Mouse (Mus musculus) lung, postnatal 36 days (tissue): Measurements from ENCODE around the gene E330009J07Rik.

Source experiments
- DNase-seq: peaks from one replicate; pipeline ENCODE4 v3.0.0; 2022; ENCODE audit warnings: mixed read lengths

Gene E330009J07Rik

DNA sequence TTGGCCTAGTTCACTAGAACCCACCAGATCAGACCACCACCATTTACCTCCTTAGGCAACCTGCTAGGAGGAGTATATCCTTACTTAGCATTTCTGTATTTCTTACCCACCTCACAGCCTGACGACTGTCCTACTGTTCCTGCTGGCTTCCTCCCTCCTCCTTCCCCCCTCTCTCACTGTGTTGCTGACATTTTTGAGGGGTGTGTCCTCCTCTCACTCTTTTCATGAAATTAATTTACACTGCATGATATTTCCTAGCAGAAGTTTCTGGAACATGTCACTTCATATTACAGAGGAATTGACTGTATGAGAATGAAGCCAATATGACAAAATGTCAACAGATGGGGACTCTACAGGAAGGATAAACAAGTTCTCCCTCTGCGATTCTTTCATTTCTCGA lies 7.2 kb downstream of the E330009J07Rik start:
- no peak for DNase-seq

GRCm38 (mm10) chr6:40427441-40427840 lies 8.5 kb downstream of the E330009J07Rik start:
- DNase-seq = no peak

GRCm38 (mm10) chr6:40423774-40424173 lies 12.2 kb downstream of the E330009J07Rik start:
- peak; percentile 87 for DNase-seq

DNA sequence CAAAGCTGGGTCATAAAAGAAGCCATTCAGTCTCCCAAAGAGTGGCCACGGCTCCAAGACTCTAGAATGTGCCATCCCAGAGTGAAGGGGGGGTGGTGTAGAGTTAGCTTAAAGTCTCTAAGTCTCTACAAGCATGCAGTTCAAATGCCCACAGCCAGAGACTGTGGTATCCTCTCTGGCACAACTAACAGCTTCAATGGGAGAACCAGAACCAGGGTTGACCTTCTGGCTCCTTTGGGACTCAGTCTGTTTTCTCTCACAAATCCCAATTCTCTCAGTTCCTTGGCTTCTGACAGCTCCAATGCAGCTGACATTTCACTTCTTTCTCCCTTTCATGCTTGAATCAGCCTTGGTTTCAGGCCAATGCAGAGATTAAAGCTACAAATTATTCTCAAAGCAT lies 12.9 kb downstream of the E330009J07Rik start:
- DNase-seq = no peak

DNA sequence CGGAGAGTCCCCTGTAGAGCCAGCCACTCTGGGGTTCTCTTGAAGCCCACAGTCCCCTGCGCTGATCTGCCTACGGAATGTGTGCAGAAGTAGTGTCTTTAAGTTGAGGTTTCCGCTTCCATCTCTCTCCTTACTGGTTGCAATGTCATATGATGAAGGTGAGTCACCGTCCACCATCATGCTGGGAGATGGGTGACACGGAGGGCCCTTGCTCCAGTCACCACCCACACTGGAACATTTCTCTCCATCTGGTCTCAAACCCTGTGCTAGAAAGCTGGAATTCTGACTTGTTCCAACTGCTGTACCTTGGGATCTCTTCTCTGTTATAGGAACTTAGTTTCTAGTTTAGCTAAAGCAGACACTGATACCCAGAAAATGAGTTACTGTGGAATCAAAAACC lies 14.8 kb downstream of the E330009J07Rik start:
- DNase-seq = no peak

DNA sequence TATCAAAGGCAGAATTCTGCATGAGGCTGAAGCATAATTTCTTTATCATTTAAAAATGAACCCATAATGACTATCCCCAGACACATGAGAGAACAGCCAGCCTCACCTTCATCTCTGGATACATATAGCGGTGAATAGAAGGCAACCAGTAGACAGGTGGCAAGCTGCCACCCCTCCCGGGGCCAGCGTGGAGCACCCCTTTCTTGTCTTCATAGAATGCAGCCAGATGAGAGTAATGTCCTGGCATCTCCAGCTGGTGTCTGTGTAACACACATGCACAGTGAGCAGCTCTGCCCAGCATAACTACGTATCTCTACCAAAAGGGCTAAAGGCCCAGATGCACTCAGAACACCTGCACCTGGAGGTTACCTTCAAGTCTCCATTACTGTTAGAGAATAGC lies 17.5 kb downstream of the E330009J07Rik start:
- DNase-seq = no peak

DNA sequence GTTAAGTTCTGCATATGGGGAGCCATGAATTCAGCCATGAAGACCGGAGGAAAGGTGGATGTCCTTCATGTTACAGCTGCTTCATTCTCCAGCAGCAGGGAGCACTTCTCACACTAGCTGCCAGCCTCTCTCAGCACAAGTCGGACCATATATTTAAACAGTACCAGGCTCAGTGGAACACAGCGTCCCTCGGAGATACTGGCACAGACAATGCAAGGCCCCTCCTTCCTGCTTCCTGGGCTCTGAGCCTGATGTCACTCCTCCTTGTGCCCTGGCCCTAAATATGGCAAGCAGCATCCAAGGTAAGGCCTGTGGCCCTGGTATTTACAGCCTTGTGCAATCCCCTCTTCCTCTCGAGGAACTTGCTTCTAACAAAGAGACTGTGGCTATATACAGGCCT lies 20.1 kb downstream of the E330009J07Rik start:
- no peak for DNase-seq

DNA sequence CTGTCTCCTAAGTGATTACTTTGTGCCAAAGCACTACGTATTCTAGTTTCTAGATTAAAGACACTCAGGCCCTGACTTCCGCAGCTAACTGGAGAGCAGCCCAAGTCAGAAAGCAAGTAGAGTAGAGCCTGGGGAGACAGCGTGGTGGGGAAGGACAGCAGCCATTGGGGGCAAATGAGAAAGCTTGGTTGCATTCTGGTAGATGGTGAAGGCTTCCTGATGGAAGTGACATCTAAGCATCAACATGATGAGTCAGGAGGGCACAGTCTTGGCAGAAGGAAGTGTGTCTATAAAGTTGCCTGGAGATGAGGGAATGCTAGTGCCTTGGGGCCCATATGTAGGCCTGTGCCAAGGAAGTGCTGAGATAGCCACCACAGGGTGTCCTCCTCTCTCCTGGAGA lies 22.4 kb downstream of the E330009J07Rik start:
- DNase-seq = no peak

- DNase-seq = no peak
These were observed 22.9 kb downstream of the E330009J07Rik start for GRCm38 (mm10) chr6:40413046-40413445.

- no peak for DNase-seq
These were observed 24.9 kb downstream of the E330009J07Rik start for GRCm38 (mm10) chr6:40411085-40411484.

- DNase-seq = no peak
These were observed 32.2 kb downstream of the E330009J07Rik start for GRCm38 (mm10) chr6:40403640-40404285.

DNA sequence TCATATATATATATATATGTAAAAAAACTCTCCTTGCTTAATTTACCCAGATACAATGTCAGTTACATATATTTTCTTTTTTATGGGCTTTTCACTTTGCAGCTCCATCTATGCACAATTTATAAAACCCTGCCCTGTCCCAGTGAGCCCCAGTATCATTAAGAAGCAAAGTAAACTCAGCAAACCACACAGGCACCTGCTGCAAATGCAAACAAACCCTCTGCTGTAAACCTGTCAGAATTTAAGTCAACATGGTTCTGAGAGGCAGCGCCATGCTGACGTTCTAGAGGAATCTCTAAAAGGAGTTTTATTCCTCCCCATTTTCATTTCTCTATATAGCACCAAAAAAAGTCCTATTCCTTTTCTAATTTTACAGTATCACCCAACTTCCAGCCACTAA lies 33.9 kb downstream of the E330009J07Rik start:
- DNase-seq = no peak

DNA sequence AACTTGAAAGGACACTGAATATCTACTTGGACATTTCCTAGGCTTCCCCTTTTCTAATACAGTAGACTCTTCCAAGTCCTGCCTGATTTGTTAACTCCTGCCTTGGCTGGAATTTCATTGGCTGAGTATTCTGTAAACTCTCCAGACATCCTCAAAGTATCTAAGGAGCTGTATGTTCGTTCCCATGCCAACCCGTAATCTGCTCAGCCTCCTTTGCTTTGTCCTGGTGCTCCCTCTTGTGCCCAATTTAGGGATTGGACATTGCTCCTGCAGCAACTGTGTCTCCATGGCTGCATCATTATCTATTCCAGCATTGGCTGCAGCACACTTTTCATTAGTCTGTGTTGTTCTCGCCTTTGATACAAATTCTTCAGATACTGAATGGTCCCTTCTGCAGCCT lies 42.7 kb downstream of the E330009J07Rik start:
- peak; percentile 88 for DNase-seq

DNA sequence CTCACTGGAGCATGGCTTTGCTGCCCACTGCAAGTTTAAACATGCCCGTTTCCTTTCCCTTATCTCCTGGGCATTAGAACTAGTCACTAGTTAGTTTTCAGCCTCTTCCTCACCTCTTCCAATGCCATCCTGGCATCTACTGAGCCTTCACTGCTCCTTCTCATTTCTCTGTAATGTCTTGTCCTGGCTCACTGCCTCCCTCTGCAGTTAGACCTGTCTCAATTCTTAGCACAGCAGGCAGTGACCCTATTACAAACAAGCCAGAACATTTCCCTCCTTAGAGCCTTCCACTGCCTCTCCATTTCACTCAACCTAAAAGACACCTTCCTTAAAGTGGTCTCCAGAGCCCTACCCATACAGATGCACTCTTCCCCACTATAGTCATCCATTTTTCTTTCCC lies 45.0 kb downstream of the E330009J07Rik start:
- DNase-seq = no peak

- DNase-seq = no peak
These were observed 47.3 kb downstream of the E330009J07Rik start for GRCm38 (mm10) chr6:40388660-40389059.

DNA sequence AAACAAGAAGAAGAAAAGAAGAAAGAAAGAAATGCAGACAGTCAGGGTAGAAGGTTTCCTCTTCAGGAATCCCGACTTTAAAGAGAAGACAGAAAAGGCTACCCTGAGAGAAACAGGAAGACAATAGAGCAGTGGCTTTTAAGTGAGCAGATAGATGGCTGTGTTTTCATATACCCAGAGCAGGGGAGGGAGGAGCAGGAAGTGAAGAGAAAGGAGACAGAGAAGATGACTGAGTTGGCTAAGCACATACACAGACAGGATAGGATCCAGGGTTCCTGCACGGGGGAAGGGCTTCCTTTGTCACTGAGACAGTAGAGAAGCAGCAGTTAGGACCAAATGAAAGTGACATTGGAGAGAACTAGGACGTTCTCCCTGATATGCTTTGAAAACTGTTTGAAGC lies 50.3 kb downstream of the E330009J07Rik start:
- no peak for DNase-seq

DNA sequence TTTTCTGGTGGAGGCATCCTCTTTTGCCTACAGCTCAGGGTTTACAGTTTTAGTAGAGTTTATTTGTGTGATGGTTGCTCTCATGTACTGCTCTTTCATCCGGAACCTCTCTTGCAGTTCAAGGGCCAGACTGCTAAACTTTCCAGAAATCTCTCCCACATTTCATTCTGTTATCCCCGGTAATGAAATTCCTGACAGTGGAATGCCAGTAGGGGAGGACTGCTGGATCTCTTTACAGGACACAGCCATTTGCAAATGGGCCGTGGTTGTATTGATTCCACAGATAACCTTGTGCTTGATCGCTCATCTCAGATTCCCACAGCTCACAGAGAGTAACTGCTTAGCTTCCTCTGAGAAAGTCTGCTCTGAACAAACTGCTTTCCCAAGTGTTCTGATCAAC lies 54.0 kb downstream of the E330009J07Rik start:
- no peak for DNase-seq

- peak; percentile 24 for DNase-seq
These were observed 55.8 kb downstream of the E330009J07Rik start for GRCm38 (mm10) chr6:40380181-40380580.

DNA sequence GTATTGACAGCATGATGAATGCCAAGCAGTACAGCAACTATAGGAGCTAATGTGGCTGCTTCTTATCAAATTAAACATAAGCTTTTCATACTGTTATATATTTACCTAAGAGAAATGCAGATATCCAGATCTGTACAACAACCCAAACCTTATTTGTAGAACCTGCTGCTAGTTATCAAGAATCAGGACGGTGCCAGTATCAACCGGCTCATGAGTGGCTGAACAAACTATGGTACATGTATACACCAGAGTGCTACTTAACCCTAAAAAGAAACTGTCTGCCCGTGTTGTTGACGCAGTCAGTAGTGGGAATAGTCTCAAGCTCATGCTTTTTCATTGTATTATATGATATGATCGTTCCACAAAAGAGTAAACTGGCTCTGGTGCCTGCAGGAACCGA lies 64.9 kb downstream of the E330009J07Rik start:
- no peak for DNase-seq

- peak; percentile 5 for DNase-seq
These were observed 82.6 kb downstream of the E330009J07Rik start for GRCm38 (mm10) chr6:40353360-40353759.
